Mouse (Mus musculus): ENCODE results near the gene St8sia2.
"Not testable (repeated sequence)": the region's sequence is repeated elsewhere in the genome, so short reads cannot be mapped to it uniquely, and the experiment has no call there.

St8sia2 gene

GRCm38 (mm10) chr7:73972157-73972556, 41.3 kb downstream of the St8sia2 start:
- DNase-seq (ENCODE audit: low spot score in 2 of 2): not testable (repeated sequence)

- DNase-seq (ENCODE audit: low spot score in 2 of 2): no peak
Measured at GRCm38 (mm10) chr7:73965164-73965563, 48.3 kb downstream of the St8sia2 start.

DNA sequence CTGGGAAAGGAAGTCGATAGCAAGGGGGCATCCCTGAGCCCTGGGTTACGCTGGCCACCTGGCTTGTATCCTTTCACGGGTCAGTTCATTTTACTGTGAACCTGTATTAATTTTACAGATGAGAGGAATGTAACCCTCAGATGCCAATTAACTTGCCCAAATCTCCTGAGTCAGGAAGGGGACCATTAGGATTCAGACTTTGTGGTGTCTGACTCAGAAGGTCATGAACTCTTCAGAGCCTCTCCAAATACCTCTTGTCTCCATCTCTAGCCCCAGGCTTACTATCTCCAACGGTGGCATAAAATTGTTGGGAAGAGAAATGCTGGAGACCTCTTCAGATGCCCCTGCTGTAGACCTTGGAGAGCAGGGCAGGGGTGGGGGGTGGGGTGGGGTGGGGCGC, 51.1 kb downstream of the St8sia2 start:
- no peak for DNase-seq (ENCODE audit: low spot score in 2 of 2)

GRCm38 (mm10) chr7:73954441-73954840, 59.0 kb downstream of the St8sia2 start:
- DNase-seq (ENCODE audit: low spot score in 2 of 2): no peak

GRCm38 (mm10) chr7:73953131-73953530, 60.4 kb downstream of the St8sia2 start:
- DNase-seq (ENCODE audit: low spot score in 2 of 2): no peak

GRCm38 (mm10) chr7:73941640-73942039, 71.8 kb downstream of the St8sia2 start:
- DNase-seq (ENCODE audit: low spot score in 2 of 2): no peak

DNA sequence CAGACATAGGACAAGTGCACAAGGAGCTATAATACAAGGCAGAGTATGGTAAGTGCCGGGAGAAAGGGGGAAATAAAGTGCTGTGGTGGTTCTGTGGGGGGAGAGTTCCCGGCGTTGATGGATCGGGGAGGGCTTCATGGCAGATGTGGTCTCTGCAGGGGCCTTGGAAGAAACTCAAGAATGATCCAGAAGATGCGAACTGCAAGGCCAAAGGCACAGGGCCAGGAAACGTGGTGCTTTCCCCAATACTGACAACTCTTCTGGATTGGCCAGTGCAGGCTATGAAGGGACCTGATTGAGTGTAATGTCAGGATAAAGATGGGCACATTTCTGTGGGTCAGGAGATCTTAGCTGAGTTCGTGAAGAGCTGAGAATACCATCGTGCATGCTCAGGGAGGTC, 74.3 kb downstream of the St8sia2 start:
- DNase-seq (ENCODE audit: low spot score in 2 of 2): no peak

- no peak for DNase-seq (ENCODE audit: low spot score in 2 of 2)
Measured at GRCm38 (mm10) chr7:73938046-73938810, 75.3 kb downstream of the St8sia2 start.

DNA sequence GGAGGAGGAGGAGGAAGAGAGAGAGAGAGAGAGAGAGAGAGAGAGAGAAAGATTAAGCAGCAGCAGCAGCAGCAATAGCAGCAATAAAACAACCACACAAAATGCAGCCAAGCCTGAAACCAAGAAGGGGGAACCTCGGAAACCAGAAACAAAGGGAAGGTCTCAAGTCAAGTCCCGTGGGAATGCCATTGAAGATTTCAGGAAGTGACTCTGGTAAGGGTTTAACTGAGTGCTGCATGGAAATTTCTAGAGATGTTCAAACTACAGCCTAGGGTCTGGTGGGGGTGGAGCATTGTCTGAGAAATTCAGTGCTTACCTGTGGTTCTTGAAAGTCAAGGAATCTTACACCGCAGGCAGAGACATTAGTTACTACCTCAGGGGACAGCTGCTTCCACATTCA, 77.4 kb downstream of the St8sia2 start:
- DNase-seq (ENCODE audit: low spot score in 2 of 2): no peak

DNA sequence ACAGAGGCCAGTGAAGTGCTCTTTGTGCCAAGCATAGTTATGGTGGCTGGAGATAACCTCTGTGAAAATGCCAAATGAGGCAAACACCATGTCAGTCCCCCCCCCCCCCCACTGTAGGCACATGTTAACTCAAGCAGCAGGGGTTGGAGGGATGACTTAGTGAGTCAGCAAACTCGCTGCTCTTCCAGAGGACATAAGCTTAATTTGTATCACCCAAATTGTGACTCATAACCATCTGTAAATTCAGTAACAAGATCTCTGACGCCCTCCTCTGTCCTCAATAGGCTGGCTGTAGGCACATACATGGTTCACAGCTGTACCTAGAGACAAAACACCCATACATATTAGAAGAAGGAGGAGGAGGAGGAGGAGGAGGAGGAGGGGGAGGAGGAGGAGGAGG, 77.8 kb downstream of the St8sia2 start:
- DNase-seq (ENCODE audit: low spot score in 2 of 2): no peak

GRCm38 (mm10) chr7:73933036-73933435, 80.5 kb downstream of the St8sia2 start:
- no peak for DNase-seq (ENCODE audit: low spot score in 2 of 2)

- DNase-seq (ENCODE audit: low spot score in 2 of 2): no peak
Measured at GRCm38 (mm10) chr7:73920921-73921485, 92.5 kb downstream of the St8sia2 start.

DNA sequence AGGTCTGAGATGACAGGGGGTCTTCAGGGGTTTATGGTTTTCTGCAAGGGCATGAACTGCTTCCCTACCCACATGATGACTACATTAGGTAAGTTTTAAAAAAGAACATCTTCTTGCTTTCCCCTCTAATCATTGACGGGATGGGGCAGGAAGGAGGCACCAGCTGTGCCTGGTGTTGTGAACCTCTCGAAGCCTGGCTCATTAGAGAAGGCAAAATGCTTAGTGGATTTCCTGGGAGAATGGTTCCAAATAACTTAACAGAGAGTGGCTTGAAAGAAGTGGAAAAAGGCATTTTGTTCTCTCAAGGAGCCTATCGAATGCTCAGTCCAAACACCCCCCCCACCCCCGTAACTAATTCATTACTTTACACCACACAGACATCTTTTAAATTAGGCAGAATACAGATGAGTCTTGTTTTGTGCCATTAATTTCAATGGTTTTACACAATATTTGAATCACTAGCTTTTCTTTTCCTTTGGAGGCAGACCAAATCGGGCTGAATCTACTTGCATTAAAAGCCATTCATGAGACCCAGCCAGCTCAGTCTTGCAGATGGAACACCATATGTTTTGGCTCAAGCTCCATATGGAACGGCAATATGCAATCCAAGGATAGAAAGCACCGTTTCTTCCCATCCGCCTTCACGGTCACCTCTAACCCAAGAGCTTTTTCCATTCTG, 95.7 kb downstream of the St8sia2 start:
- DNase-seq (ENCODE audit: low spot score in 2 of 2): no peak

GRCm38 (mm10) chr7:73911899-73912298, 101.6 kb downstream of the St8sia2 start:
- no peak for DNase-seq (ENCODE audit: low spot score in 2 of 2)

- DNase-seq (ENCODE audit: low spot score in 2 of 2): no peak
Measured at GRCm38 (mm10) chr7:73910843-73911242, 102.6 kb downstream of the St8sia2 start.

GRCm38 (mm10) chr7:73909432-73910205, 103.9 kb downstream of the St8sia2 start:
- DNase-seq (ENCODE audit: low spot score in 2 of 2): no peak

GRCm38 (mm10) chr7:73894506-73894905, 119.0 kb downstream of the St8sia2 start:
- no peak for DNase-seq (ENCODE audit: low spot score in 2 of 2)

DNA sequence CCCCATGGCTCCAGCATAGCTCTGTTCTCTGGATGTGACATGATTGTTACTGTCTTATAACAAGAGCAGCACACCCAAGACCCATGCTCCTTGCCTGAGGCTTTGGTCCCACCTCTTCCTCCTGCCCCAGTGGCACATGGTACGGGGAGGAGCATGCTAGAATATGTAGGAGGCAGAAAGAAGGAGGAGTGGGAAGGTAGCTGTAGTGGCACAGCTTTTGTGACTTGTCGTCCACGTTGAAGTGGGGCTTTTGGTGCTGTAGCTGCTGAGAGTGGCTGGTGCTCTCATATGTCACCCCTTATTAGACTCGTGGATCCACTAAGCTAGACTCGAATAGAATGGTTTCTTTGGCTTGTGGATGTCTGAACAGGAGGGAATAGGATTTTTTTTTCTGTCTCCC, 121.7 kb downstream of the St8sia2 start:
- no peak for DNase-seq (ENCODE audit: low spot score in 2 of 2)

DNA sequence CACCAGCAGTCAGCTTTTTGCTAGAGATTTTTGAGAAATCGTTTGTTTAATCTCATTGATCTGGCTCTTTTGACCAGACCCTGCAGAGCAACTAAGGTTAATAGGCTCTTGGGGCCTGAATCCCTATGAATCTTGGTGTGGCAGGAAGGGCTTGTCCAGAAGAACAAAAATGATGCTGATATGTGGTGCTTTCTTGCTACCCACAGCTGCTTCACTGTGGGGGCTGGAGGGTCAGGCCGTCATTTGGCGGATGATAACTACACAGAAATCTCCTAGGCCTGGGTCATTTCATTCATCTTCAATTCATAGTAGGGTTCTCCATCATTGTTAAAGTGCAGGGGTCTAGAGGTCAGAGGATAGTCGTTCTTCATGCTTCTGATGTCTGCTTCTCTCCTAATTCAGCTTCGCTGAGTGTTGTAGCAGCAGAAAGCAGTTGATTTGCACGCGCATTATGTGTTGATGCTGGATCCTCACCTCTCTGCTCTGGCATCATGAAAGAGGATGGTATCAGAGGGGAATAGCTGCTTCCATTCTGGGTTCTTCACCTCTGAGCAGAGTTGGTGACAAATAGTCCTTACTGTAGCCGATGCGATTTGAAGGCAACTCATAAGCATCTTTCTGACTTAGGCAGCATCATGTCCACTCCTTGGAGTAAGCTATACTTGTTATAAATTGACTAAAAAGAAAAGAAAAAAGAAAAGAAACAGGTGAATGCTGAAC, 122.4 kb downstream of the St8sia2 start:
- no peak for DNase-seq (ENCODE audit: low spot score in 2 of 2)

- no peak for DNase-seq (ENCODE audit: low spot score in 2 of 2)
Measured at GRCm38 (mm10) chr7:73890466-73890865, 123.0 kb downstream of the St8sia2 start.

All from thymus, postnatal 10 days (tissue).